Mouse (Mus musculus) central nervous system, embryonic 14 days (tissue): ENCODE results near the gene Gm3164. TPM values are rescaled to one million over a fixed set of nuclear protein-coding genes. Genes with fewer than 3 reads are reported as not detected.

Experiments
- polyA plus RNA-seq: library from polyadenylated mRNA; depleted of rRNA; stranded (reverse); fragments of >200 nt; gene quantifications from 2 replicates; pipeline ENCODE4 v1.2.3, GENCODE M21; 2012; rRNA removed

The Gm3164 gene
- 4.7 and 4.9 TPM in 2 replicates for polyA plus RNA-seq

GRCm38 (mm10) chr14:4414965-4415835 lies at the start of gene Gm3164:
Gene Gm3164 (plus strand): TSS chr14:4415448.

GRCm38 (mm10) chr14:4397226-4397625 lies 18.0 kb upstream of the Gm3164 start, which contains the start of gene Gm3159:
Gene Gm3159 (plus strand): TSS chr14:4397526.

GRCm38 (mm10) chr14:4430692-4431091 lies 15.4 kb downstream of the Gm3164 start, which contains the start of gene Gm3173:
Gene Gm3173 (plus strand): TSS chr14:4430992.

GRCm38 (mm10) chr14:4481445-4481844 lies 66.2 kb downstream of the Gm3164 start, which contains the start of gene Gm3182:
Gene Gm3182 (plus strand): TSS chr14:4481745.

Other genes starting within 250 kb of the Gm3164 start
- gene Gm2974, start 232.9 kb upstream of the Gm3164 start, polyA plus RNA-seq = 5.3 and 6.2 TPM in 2 replicates
- 0.06 TPM in 1 of 2 replicates, not detected in the other for gene Gm3138, start 165.8 kb upstream of the Gm3164 start, polyA plus RNA-seq
- gene Gm3149, start 98.2 kb upstream of the Gm3164 start, polyA plus RNA-seq = not detected in 2 replicates
- 3.7 TPM in 2 replicates for gene 2610042L04Rik, start 80.7 kb upstream of the Gm3164 start, polyA plus RNA-seq
- 0.02 TPM in 1 of 2 replicates, not detected in the other for gene Gm3159, start 17.9 kb upstream of the Gm3164 start, polyA plus RNA-seq
- gene Gm3173, start 15.5 kb downstream of the Gm3164 start, polyA plus RNA-seq = 4.9 and 5.0 TPM in 2 replicates
- gene Gm3182, start 66.3 kb downstream of the Gm3164 start, polyA plus RNA-seq = not detected in 2 replicates
- not detected in 2 replicates for gene Gm3047, start 140.0 kb downstream of the Gm3164 start, polyA plus RNA-seq
- gene Gm8159, start 216.9 kb downstream of the Gm3164 start, polyA plus RNA-seq = 0.05 and 0.08 TPM in 2 replicates
- gene Gm3239, start 248.7 kb downstream of the Gm3164 start, polyA plus RNA-seq = 0.71 and 0.96 TPM in 2 replicates